Mouse (Mus musculus) large intestine, adult 2 months (tissue): Measurements from ENCODE around the gene Thrsp. TPM values are rescaled to one million over a fixed set of nuclear protein-coding genes. Genes with fewer than 3 reads are reported as not detected.
"Not testable (repeated sequence)": the region's sequence is repeated elsewhere in the genome, so short reads cannot be mapped to it uniquely, and the experiment has no call there.

ENCODE experiments used
- DNase-seq: peaks from one replicate; pipeline ENCODE4 v3.0.0-alpha.2; 2012; ENCODE audit warnings: low read depth, low spot score
- WGBS: fragments of 180-500 bp; shearing (Covaris S2); methylation state at CpG from one replicate; pipeline ENCODE4 v1.1.7; 2018; 5-methylcytosine and 5-hydroxymethylcytosine counted together
- polyA plus RNA-seq: library from polyadenylated mRNA; depleted of rRNA; stranded (reverse); fragments of >200 nt; gene quantifications from 2 replicates; pipeline ENCODE4 v1.2.3, GENCODE M21; 2012; rRNA removed

Thrsp gene
- 18.1 and 32.2 TPM in 2 replicates for polyA plus RNA-seq

- no peak for DNase-seq
- WGBS: 75% methylated on average over 25 of the region's 25 CpGs
Measured at GRCm38 (mm10) chr7:97416906-97417777, at the start of gene Thrsp. Gene Thrsp, minus strand, starts transcription at chr7:97417730.

- DNase-seq: no peak
- 76% methylated on average over 3 of the region's 3 CpGs for WGBS
Measured at GRCm38 (mm10) chr7:97455577-97455976, 38.0 kb upstream of the Thrsp start.

DNA sequence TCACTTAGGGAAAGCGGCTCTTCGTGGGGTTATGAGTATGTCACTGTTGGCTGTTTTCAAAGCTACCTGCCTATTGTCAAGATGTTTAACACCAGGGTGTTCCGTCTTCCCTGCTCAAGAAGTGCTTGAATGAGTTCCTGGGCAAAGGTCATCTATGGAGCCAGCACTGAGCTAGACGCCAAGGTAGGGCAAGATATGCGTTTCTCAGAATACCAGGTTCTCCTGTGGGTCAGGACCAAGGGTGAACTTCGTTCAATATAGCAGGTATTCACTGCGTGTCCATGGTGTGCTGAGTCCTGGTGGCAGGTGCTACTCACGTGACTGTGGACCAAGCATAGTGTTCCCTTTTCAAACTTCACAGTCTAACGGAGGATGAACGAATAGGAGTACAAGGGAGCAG lies 37.3 kb upstream of the Thrsp start:
- peak; percentile 29 for DNase-seq
- WGBS: 64% methylated on average over 10 of the region's 10 CpGs

GRCm38 (mm10) chr7:97453141-97453921 lies 35.8 kb upstream of the Thrsp start:
- DNase-seq: no peak
- 2% methylated on average over 27 of the region's 27 CpGs for WGBS

DNA sequence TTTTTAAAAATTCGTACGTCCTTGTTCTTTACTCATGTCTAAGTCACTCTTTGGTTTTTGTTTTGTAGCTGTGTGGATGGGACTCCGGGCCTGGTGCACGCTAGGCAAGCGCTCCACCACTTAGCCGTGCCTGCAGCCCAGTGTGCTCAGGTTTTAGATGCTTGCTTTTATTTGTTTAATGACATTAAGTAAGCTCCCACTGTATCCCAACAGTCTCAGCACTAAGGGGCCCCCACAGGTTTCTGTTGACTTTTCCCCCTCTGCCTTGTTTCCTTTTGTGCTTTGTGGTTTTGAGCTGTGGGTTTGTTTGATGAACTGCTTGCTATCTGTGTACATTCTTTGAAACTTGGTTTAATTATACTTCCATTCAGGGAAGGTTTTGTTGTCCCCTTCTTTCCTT lies 34.7 kb upstream of the Thrsp start:
- 74% methylated on average over 6 of the region's 6 CpGs for WGBS
- no peak for DNase-seq

- WGBS: 44% methylated on average over 2 of the region's 2 CpGs
- not testable (repeated sequence) for DNase-seq
Measured at GRCm38 (mm10) chr7:97451023-97451422, 33.5 kb upstream of the Thrsp start, which contains the start of gene Kctd14. Gene Kctd14, plus strand, starts transcription at chr7:97451323.

DNA sequence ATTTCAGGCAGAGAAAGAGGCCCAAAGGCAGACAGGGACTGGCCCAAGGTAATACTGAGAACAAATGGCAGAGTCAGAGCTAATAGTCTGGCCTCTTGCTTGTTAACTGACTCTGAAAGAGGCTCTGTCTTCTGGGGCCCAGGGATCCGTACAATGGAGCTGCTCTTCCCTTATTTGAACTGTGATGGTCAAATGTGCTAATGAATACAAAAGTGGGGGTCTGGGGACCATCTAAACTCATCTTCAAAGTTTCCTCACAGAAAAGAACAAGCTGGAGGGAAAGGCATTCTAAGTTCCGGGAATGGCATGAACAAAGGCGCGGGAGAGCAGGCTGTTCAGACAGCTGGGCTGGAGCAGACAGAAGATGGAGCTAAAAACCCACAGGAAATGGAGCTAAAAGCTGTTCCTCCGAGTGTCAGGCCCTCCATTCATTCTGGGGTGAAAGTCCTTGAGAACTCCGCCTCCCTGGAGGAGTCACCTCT lies 29.6 kb upstream of the Thrsp start:
- no peak for DNase-seq
- WGBS: 16% methylated on average over 6 of the region's 6 CpGs

GRCm38 (mm10) chr7:97446171-97446925 lies 28.8 kb upstream of the Thrsp start:
- 7% methylated on average over 6 of the region's 6 CpGs for WGBS
- no peak for DNase-seq

- DNase-seq: no peak
Measured at GRCm38 (mm10) chr7:97438986-97439385, 21.5 kb upstream of the Thrsp start.

DNA sequence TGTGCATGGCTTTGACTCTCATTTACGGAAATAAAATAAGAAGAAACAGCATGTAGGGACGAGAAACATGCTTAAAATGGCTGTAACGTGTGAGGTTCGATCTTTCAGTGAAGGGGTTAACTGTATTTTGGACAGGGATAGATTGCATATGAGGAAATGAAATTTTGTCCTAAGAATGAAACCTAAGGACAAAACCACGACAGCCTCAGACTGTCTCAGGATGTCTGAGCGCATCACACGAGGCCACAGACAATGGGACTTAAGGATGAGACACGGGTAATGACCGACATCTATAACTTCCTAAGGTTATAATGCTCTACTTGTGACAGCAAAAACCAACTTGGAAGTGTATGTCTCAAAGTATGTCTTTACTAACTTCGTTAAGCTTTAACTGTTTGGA lies 17.0 kb upstream of the Thrsp start:
- WGBS: 82% methylated on average over 10 of the region's 10 CpGs
- DNase-seq: no peak

- DNase-seq: not testable (repeated sequence)
- 29% methylated on average over 3 of the region's 3 CpGs for WGBS
Measured at GRCm38 (mm10) chr7:97433517-97433916, 16.0 kb upstream of the Thrsp start.

DNA sequence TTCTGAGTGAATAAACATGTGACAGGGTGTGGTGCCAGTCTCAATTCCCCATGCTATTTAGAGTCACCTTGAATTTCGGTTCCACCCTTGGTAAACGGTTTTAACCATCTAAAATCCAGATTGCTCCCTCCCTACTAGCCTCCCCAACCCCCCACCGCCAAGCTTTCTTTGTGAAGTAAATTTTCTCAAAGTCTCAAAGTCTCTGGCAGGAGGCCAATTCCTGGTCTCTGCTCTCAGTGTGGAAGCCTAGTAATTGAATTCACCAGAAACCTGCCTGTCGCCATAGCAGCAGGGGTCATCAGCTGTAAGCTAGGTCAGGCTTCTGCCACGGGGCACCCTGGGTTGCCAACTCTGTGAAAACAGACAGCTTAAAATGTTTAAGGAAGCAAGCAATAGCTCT lies 12.2 kb upstream of the Thrsp start:
- DNase-seq: no peak

GRCm38 (mm10) chr7:97427778-97428420 lies 10.4 kb upstream of the Thrsp start:
- WGBS: 43% methylated on average over 5 of the region's 5 CpGs
- no peak for DNase-seq

More for the DNA sequence above, 12.2 kb upstream of the Thrsp start:
- WGBS: 4% methylated on average over 5 of the region's 5 CpGs

DNA sequence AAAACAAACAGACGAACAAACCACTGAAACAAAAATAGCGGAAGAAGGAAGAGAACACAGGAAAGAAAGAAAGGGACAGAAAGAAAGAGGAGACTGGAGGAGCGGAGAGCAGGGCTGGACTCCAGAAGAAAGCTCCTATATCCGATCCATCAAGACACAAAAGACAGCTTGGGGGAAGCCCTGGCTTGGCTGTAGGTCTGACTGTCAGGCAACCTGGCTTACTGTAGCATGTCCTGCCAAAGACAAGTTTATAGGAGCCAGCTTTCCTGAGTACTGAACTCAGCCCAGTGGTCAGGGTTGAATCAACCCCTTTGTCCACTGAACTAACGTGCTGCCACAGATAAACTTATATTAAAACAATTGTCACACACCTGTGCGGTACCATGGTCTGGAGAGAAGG lies 9.8 kb upstream of the Thrsp start:
- 83% methylated on average over 6 of the region's 6 CpGs for WGBS

DNA sequence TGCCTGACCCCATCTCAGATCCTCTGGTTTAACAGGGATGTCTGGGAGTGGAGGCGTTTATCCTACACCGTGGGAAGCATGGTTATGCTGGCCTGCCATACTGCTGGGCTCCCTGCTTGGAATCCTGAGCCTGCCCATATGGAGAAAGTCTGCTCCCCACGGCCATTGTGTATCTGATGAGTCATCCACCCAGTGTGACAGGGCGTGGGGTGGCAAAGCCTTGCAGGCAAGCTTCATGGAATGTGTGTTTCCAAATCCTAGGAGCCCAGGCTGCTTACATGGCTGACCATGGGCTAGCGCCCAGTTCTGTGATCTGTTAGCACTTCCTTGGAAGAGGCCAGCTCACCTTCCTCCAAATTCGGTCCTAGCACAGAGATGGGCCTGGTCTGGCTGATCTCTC lies 9.0 kb upstream of the Thrsp start:
- no peak for DNase-seq
- 45% methylated on average over 6 of the region's 6 CpGs for WGBS

More for the DNA sequence above, 9.8 kb upstream of the Thrsp start:
- no peak for DNase-seq

GRCm38 (mm10) chr7:97424621-97425245 lies 7.2 kb upstream of the Thrsp start:
- no peak for DNase-seq
- 9% methylated on average over 12 of the region's 12 CpGs for WGBS

DNA sequence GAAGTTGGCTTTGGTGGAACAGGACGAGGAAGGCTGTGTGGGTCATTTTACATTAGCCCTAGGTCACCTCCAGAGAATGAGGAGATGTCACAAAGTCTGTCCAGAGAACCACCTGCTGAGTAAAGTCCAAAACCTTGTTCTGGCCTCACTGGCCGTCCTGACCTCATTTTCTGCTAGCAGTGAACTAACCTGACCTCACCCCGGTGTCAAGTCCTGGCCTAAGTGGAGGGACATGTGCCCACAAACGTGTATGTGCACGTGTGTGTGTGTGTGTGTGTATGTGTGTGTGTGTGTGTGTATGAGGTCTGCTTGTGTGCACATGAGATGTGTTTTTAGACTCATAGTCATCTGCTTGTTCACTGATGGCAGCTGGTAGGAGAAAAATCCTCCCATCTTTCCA lies 6.2 kb upstream of the Thrsp start:
- 61% methylated on average over 5 of the region's 5 CpGs for WGBS
- DNase-seq: no peak

GRCm38 (mm10) chr7:97420958-97421651 lies 3.6 kb upstream of the Thrsp start:
- DNase-seq: no peak
- 78% methylated on average over 8 of the region's 8 CpGs for WGBS
